ENCODE assay signal across 9 mouse cellular contexts in the genomic region with DNA sequence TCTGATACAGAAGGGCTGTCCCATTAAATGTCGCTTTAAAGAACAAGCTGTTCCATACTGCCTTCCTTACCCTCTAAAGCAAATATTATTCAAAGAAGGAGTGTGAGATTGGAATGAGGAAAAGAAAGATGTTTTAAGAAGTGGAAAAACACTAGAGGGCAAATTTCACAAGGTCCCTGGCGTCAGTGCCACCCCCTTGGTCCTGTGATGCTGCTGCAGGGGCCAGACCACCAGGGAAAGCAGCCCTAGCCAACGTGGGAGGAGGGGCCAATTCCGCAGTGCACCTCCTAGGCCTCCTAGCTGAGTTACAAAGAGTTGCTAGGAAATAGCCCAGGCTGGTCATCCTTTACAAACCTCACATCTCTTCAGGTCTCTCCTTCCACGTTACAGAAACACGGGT. TPM values are rescaled to one million over a fixed set of nuclear protein-coding genes. Genes with fewer than 3 reads are reported as not detected.
DNase-seq lines count a peak whose midpoint lies in the region; ATAC-seq and TF ChIP-seq lines count a peak whose summit lies in the region.
"Had no signal": no experiment of that assay in that cellular context is flagged by ENCODE, and none has a peak within 500 bp of the region (broad histone marks: within the 10 kb centered on the region; RNA-seq: fewer than 3 reads in every experiment).

No protein-coding gene starts in this region.

- TF ChIP-seq RAD21 in CH12.LX (IDR thresholded peaks at IDR 0.05; ENCODE audit: low read depth, low read length) = no peak

- no peaks in the 10 kb centered on the region for H3K36me3 ChIP-seq in CH12.LX (replicated peaks in 1 of 2; ENCODE audit: control insufficient read depth in 1 of 2, insufficient read depth in 1 of 2, low read length in 1 of 2)
- no peaks in the 10 kb centered on the region for H3K36me3 ChIP-seq in forebrain, embryonic 11.5 days (ENCODE audit: control insufficient read depth, insufficient read depth, low read length)
- H3K36me3 ChIP-seq in kidney, embryonic 16.5 days (ENCODE audit: insufficient read depth, low read length) = peaks cover 5% of the 10 kb centered on the region; the same call in 1 of the 2 replicates
- H3K36me3 ChIP-seq in midbrain, embryonic 11.5 days (ENCODE audit: control insufficient read depth, insufficient read depth, low read length) = peaks cover 7% of the 10 kb centered on the region; the same call in 1 of the 2 replicates

- dilution Hi-C loops in CH12.LX (cut with MboI; ENCODE audit: extremely low pct_ligation_motif_present, extremely low pct_unique_long_range_greater_than_20kb, low sequenced_read_pairs) = no loop called here

- H3K4me2 ChIP-seq in CH12.LX (ENCODE audit: insufficient read depth, low read depth, poor library complexity, severe bottlenecking) = peak overlapping the region; percentile 40; the same call in 1 of the 2 replicates
- H3K4me2 ChIP-seq in forebrain, embryonic 11.5 days (ENCODE audit: low read depth, low read length, severe bottlenecking) = peak overlapping the region; percentile 56; the same call in 1 of the 2 replicates
- peak overlapping the region; percentile 72 for H3K4me2 ChIP-seq in kidney, embryonic 16.5 days (replicated peaks; ENCODE audit: low read depth, low read length)
- peak overlapping the region; percentile 78 for H3K4me2 ChIP-seq in midbrain, embryonic 11.5 days

- H3K27ac ChIP-seq in CH12.LX (ENCODE audit: insufficient read depth, low read depth) = no peak overlapping the region
- H3K27ac ChIP-seq in forebrain, embryonic 11.5 days (ENCODE audit: low read depth, low read length) = no peak overlapping the region
- H3K27ac ChIP-seq in kidney, embryonic 16.5 days (ENCODE audit: low read length) = peak overlapping the region; percentile 96
- H3K27ac ChIP-seq in midbrain, embryonic 11.5 days (ENCODE audit: low read depth, low read length) = no peak overlapping the region

- peaks cover 29% of the 10 kb centered on the region for H3K27me3 ChIP-seq in CH12.LX (replicated peaks)
- no peaks in the 10 kb centered on the region; the same call in 1 of the 2 replicates for H3K27me3 ChIP-seq in forebrain, embryonic 11.5 days (ENCODE audit: control insufficient read depth, insufficient read depth, low read length)
- peaks cover 29% of the 10 kb centered on the region for H3K27me3 ChIP-seq in kidney, embryonic 16.5 days (ENCODE audit: insufficient read depth, low read length)
- peaks cover 6% of the 10 kb centered on the region; the same call in 1 of the 2 replicates for H3K27me3 ChIP-seq in midbrain, embryonic 11.5 days (ENCODE audit: control insufficient read depth, insufficient read depth, low read length)

- ATAC-seq in forebrain, embryonic 11.5 days (replicated peaks; ENCODE audit: low FRiP score) = no peak
- no peak for ATAC-seq in kidney, embryonic 16.5 days (ENCODE audit: low FRiP score, low TSS enrichment)
- ATAC-seq in midbrain, embryonic 11.5 days (ENCODE audit: low FRiP score) = no peak

- no peaks in the 10 kb centered on the region for H3K9me3 ChIP-seq in CH12.LX (replicated peaks; ENCODE audit: low read length)
- H3K9me3 ChIP-seq in forebrain, embryonic 11.5 days (ENCODE audit: control insufficient read depth, low read length) = no peaks in the 10 kb centered on the region
- H3K9me3 ChIP-seq in kidney, embryonic 16.5 days (ENCODE audit: low read length) = no peaks in the 10 kb centered on the region
- no peaks in the 10 kb centered on the region for H3K9me3 ChIP-seq in midbrain, embryonic 11.5 days (ENCODE audit: control insufficient read depth, low read length)

- DNase-seq in adrenal gland, postnatal 10 days = peak; percentile 23
- no peak for DNase-seq in adrenal gland, adult 8-10 months
- no peak for DNase-seq in CH12.LX (ENCODE audit: extremely low read depth)
- no peak for DNase-seq in forebrain, embryonic 11.5 days (ENCODE audit: low spot score)
- DNase-seq in midbrain, embryonic 11.5 days (ENCODE audit: low spot score, missing footprints) = peak; percentile 85
- DNase-seq in T-cell, adult 2 months (ENCODE audit: low spot score) = no peak
- no peak for DNase-seq in gastrocnemius, adult 18-20 months (ENCODE audit: low spot score)

- H3K4me1 ChIP-seq in CH12.LX (ENCODE audit: control insufficient read depth in 1 of 2, insufficient read depth in 2 of 2) = peaks cover 13 to 24% of the 10 kb centered on the region in 2 experiments
- peaks cover 12% of the 10 kb centered on the region for H3K4me1 ChIP-seq in forebrain, embryonic 11.5 days (replicated peaks; ENCODE audit: control insufficient read depth, insufficient read depth, low read length)
- no peaks in the 10 kb centered on the region for H3K4me1 ChIP-seq in kidney, embryonic 16.5 days (ENCODE audit: insufficient read depth, low read length)
- peaks cover 29% of the 10 kb centered on the region for H3K4me1 ChIP-seq in midbrain, embryonic 11.5 days (ENCODE audit: control insufficient read depth, insufficient read depth, low read length)

- TF ChIP-seq EP300 in CH12.LX (IDR thresholded peaks at IDR 0.05; ENCODE audit: low read length) = no peak

- no peaks in the 10 kb centered on the region for H3K79me2 ChIP-seq in CH12.LX (replicated peaks; ENCODE audit: control insufficient read depth, extremely low read depth, insufficient read depth, poor library complexity, severe bottlenecking)

- no peak overlapping the region for H3K9ac ChIP-seq in CH12.LX (ENCODE audit: insufficient read depth, low read depth)
- no peak overlapping the region for H3K9ac ChIP-seq in forebrain, embryonic 11.5 days (ENCODE audit: low read length)
- peak overlapping the region; percentile 85 for H3K9ac ChIP-seq in kidney, embryonic 16.5 days (replicated peaks; ENCODE audit: low read length)
- peak overlapping the region; percentile 37 for H3K9ac ChIP-seq in midbrain, embryonic 11.5 days (ENCODE audit: low read length)

- no peak overlapping the region for H3K4me3 ChIP-seq in CH12.LX (replicated peaks in 1 of 3; ENCODE audit: low read depth in 2 of 3, low read length in 2 of 3, poor library complexity in 1 of 3)
- peak overlapping the region; percentile 56 for H3K4me3 ChIP-seq in forebrain, embryonic 11.5 days (ENCODE audit: low read depth, low read length)
- H3K4me3 ChIP-seq in kidney, embryonic 16.5 days (ENCODE audit: low read length) = peak overlapping the region; percentile 72
- peak overlapping the region; percentile 64 for H3K4me3 ChIP-seq in midbrain, embryonic 11.5 days (ENCODE audit: low read depth, low read length)

- no peak for TF ChIP-seq CTCF in CH12.LX (conservative IDR thresholded peaks at IDR 0.05 in 1 of 2, IDR thresholded peaks at IDR 0.05 in 1 of 2; ENCODE audit: low read depth in 2 of 2, low read length in 2 of 2)

- in situ Hi-C loops in CH12.LX (cut with MboI; ENCODE audit: low pct_ligation_motif_present, low pct_unique_long_range_greater_than_20kb, low sequenced_read_pairs) = no loop called here

- 28% methylated on average over 6 of the region's 6 CpGs for WGBS in forebrain, embryonic 11.5 days
- 15% methylated on average over 6 of the region's 6 CpGs for WGBS in kidney, embryonic 16.5 days
- 27% methylated on average over 6 of the region's 6 CpGs for WGBS in midbrain, embryonic 11.5 days

- no peak for TF ChIP-seq POLR2A in CH12.LX (IDR thresholded peaks at IDR 0.05; ENCODE audit: low read depth, low read length)

TF ChIP-seq in CH12.LX, 34 proteins besides CTCF, POLR2A, EP300 and RAD21:
- TF ChIP-seq ETS1 (conservative IDR thresholded peaks at IDR 0.05; ENCODE audit: low read depth, low read length) (no peak), TCF12 (IDR thresholded peaks at IDR 0.05; ENCODE audit: low read depth, low read length) (no peak), ELF1 (IDR thresholded peaks at IDR 0.05; ENCODE audit: low read depth, low read length) (no peak), MAFK (IDR thresholded peaks at IDR 0.05; ENCODE audit: insufficient replicate concordance, low read length) (no peak), UBTF (IDR thresholded peaks at IDR 0.05; ENCODE audit: low read depth, low read length) (no peak), MEF2A (IDR thresholded peaks at IDR 0.05; ENCODE audit: borderline replicate concordance, low read depth, low read length) (no peak), CHD2 (IDR thresholded peaks at IDR 0.05; ENCODE audit: low read length) (no peak)

RNA-seq across cellular contexts. Expression of gene Atp1b1, which starts 2.1 kb away (rescaled TPM):
- total RNA-seq in adrenal gland, postnatal 10 days (2021) = 100 to 1,000 TPM in 1 of 2 experiments, 10 to 100 TPM in 1; 88.2 to 115 TPM
- 100 to 1,000 TPM in 1 of 4 experiments, 10 to 100 TPM in 3; 72.9 to 103 (median 83.7) TPM for total RNA-seq in adrenal gland, adult 8-10 months (2022)
- total RNA-seq in CH12.LX (2012; rRNA removed) (0.17 TPM in 1 of 2 replicates, not detected in the other), CH12.LX (2014; rRNA removed) (0.32 and 0.46 TPM in 2 replicates)
- 0.19 and 0.23 TPM in 2 replicates for polyA plus RNA-seq in CH12.LX (2012; ENCODE audit: insufficient read length, low read depth)
- 14.3 and 17.8 TPM in 2 replicates for polyA plus RNA-seq in forebrain, embryonic 11.5 days (2014; fragmentation: Nextera tagmentation; extraction: Ambion mirVana)
- 232 and 240 TPM in 2 replicates for polyA plus RNA-seq in kidney, embryonic 16.5 days (2015; fragmentation: Nextera tagmentation; extraction: Ambion mirVana)
- 35.5 and 36.7 TPM in 2 replicates for polyA plus RNA-seq in midbrain, embryonic 11.5 days (2014; fragmentation: Nextera tagmentation; extraction: Ambion mirVana)
- total RNA-seq in gastrocnemius, adult 18-20 months (2021) = 100 to 1,000 TPM; 179 to 280 TPM
- polyA plus RNA-seq: erythroblast, embryonic 14.5 days had no signal

Comparison
In these comparisons a context has a peak if more than half of its experiments do, and no peak if none do; other contexts are left out.
1. DNase-seq: peak in adrenal gland, postnatal 10 days (single experiment) and midbrain, embryonic 11.5 days (single experiment); none in adrenal gland, adult 8-10 months (single experiment), CH12.LX (single experiment), forebrain, embryonic 11.5 days (single experiment), T-cell, adult 2 months (single experiment) and gastrocnemius, adult 18-20 months (single experiment).
2. H3K4me3 ChIP-seq: peak in forebrain, embryonic 11.5 days (single experiment), kidney, embryonic 16.5 days (single experiment) and midbrain, embryonic 11.5 days (single experiment); none in CH12.LX (0 of 3).
3. H3K9ac ChIP-seq: peak in kidney, embryonic 16.5 days (single experiment) and midbrain, embryonic 11.5 days (single experiment); none in CH12.LX (single experiment) and forebrain, embryonic 11.5 days (single experiment).
4. RNA of gene Atp1b1, which starts 2.1 kb away (total RNA-seq): 179 to 280 TPM in gastrocnemius, adult 18-20 months, 88.2 to 115 TPM in adrenal gland, postnatal 10 days and 72.9 to 103 TPM in adrenal gland, adult 8-10 months; 0.17 to 0.46 TPM in CH12.LX; every median in the first group is over 10 times any median in the second.
5. Peak in every context shown above with its lines, with median percentiles within 50 percentile points of each other: H3K4me2 ChIP-seq.